Mouse (Mus musculus) lung, adult 2 months (tissue): ENCODE measurements at regions not wholly inside any gene's neighbourhood (a gene's known extent, or its start where the extent isn't known, plus 50 kb on each side); places are given as distances from the start of the nearest gene placed in this dataset.

Experiments used
- DNase-seq: peaks from one replicate; pipeline ENCODE4 v3.0.0; 2022
- H3K4me1 ChIP-seq: fragments of 200-500 bp; 2 replicates; pipeline ENCODE4 v1.6.1; 2011; ENCODE audit warnings: low read length; ENCODE audit not compliant: control insufficient read depth, insufficient read depth
- H3K4me3 ChIP-seq: fragments of 200-500 bp; replicated peaks from 2 replicates; pipeline ENCODE3; 2011; ENCODE audit warnings: low read depth, mild to moderate bottlenecking, control low read depth, low read length; ENCODE audit errors: extremely low read depth
- CTCF ChIP-seq: fragments of 200-500 bp; IDR thresholded peaks from 2 replicates; pipeline ENCODE4 v1.5.1; 2011; ENCODE audit warnings: mild to moderate bottlenecking, low read length, control low read depth; ENCODE audit not compliant: insufficient read depth
- POLR2A ChIP-seq: fragments of 200-500 bp; IDR thresholded peaks from 2 replicates; pipeline ENCODE4 v1.6.1; 2011; ENCODE audit warnings: low read depth, mild to moderate bottlenecking, control low read depth, low read length, borderline replicate concordance; ENCODE audit errors: extremely low read depth
- WGBS: fragments of 180-500 bp; shearing (Covaris S2); methylation state at CpG from one replicate; pipeline ENCODE4 v1.1.7; 2018; 5-methylcytosine and 5-hydroxymethylcytosine counted together

DNA sequence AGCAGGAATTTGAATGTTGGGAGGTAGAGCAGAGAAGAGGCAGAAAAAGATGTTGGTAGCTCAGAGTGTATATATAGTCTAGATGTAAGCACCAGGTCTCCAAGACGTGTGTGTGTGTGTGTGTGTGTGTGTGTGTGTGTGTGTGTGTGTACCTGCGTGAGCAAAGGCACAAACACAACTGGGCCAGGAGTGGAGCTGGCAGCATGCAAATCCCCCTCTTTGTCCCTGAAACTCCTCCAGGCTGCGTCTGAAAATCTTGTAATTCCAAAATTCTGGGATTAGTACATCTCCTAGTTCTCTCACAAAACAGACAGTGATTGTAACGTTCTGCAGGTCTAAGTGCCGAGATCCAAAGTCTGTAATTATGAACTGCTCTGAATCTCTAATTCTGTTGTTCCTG lies 137.8 kb upstream of the Gm12830 start:
- WGBS = 81% methylated on average over 5 of the region's 5 CpGs
- TF ChIP-seq POLR2A (no peak), CTCF (no peak)
- H3K4me3 ChIP-seq = no peak overlapping the region
- DNase-seq = no peak
- no peaks in the 10 kb centered on the region for H3K4me1 ChIP-seq

DNA sequence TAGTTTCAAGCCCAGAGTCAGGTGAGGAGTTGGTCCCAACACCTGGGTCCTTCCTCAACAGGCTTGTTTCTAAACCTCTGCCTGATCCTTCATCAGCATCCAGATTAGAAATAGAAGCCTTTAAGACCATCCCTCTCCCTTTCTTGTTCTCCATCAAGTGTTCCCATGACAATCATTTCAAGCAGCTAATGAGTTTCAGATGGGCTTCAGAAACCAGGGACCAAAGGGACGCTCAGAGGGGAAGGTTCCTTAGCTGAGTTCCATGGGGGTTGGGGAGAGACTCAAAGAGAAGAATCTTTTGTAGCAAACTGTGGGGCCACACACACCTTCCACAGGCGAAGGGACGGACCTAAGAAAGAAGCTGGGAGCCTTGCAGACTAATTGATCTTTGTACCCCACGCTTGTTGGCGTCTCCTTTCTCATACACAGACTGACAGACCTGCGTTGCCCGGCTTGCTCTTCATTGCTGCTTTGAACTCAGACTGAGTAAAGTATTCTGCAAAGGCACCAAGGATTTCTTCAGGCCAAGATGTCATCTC lies 136.6 kb upstream of the Gm12830 start:
- 81% methylated on average over 7 of the region's 7 CpGs for WGBS
- Histone ChIP-seq H3K4me1 (no peaks in the 10 kb centered on the region), H3K4me3 (no peak overlapping the region)
- no peak for DNase-seq
- no peak for TF ChIP-seq POLR2A
- no peak for TF ChIP-seq CTCF

DNA sequence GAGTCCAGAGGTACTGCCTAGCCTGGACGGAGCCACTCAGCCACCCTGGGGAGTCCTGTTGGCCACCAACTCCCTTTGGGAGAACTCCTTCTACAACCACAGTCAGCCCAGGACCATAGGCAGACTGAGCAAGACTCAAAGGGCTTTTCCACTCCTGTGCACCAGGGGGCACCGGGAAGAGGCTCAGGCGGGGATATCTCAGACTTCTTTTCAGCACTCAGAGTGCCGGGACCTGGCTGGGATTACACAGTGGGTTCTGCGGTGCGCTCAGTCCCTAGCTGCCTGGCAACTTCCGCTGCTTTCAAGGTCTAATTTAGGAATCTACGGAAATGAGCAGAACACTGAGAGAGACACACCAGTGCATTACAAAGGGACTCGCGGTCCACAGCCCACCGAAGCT lies 136.1 kb upstream of the Gm12830 start:
- TF ChIP-seq CTCF (peak; percentile 57), POLR2A (no peak)
- no peaks in the 10 kb centered on the region for H3K4me1 ChIP-seq
- DNase-seq = peak; percentile 9
- 14% methylated on average over 11 of the region's 11 CpGs for WGBS
- H3K4me3 ChIP-seq = no peak overlapping the region

- TF ChIP-seq CTCF (no peak), POLR2A (no peak)
- no peak for DNase-seq
- WGBS = 68% methylated on average over 4 of the region's 4 CpGs
- H3K4me1 ChIP-seq = no peaks in the 10 kb centered on the region
- no peak overlapping the region for H3K4me3 ChIP-seq
These were observed 135.4 kb upstream of the Gm12830 start for GRCm38 (mm10) chr4:114686091-114686490.

DNA sequence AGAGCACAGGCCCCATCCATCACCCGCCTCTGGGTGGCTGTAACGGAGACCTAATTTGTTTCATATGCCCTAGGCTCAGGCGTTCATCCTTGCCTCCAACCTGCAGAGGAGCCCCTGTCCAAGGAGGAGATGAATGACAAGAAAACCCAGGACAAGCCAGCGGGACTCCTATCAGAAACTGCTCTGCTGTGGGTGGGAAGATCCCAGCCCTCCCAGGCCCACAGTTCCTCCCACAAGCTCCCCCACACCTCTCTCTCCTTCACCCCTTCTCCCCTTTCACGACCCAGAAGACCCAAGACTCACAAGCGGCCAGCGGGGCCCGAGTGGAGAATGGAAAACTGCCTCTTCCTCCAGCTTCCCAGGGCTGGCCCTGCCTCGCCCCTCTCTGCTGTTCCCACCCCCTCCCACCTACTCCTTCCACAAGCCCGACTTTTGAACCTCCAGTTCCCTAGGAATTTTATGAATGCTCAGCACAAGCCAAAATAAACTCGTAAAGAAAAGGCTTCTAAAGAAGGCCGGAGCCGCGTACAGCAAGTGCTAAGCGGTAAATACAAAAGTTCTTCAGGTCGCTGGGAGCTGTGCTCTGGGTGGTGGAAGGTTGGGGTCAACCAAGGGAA lies 133.1 kb upstream of the Gm12830 start:
- peak; percentile 12 for DNase-seq
- no peak for TF ChIP-seq CTCF
- TF ChIP-seq POLR2A = no peak
- Histone ChIP-seq H3K4me1 (no peaks in the 10 kb centered on the region), H3K4me3 (no peak overlapping the region)
- WGBS = 28% methylated on average over 16 of the region's 16 CpGs

GRCm38 (mm10) chr4:114688973-114689371 lies 132.6 kb upstream of the Gm12830 start:
- WGBS = 64% methylated on average over 6 of the region's 6 CpGs
- TF ChIP-seq CTCF = peak; percentile 56
- TF ChIP-seq POLR2A = no peak
- DNase-seq = no peak
- Histone ChIP-seq H3K4me1 (no peaks in the 10 kb centered on the region), H3K4me3 (no peak overlapping the region)

- Histone ChIP-seq H3K4me3 (no peak overlapping the region), H3K4me1 (no peaks in the 10 kb centered on the region)
- 49% methylated on average over 4 of the region's 4 CpGs for WGBS
- TF ChIP-seq POLR2A (no peak), CTCF (no peak)
- DNase-seq = no peak
These were observed 115.9 kb upstream of the Gm12830 start for GRCm38 (mm10) chr4:114705586-114705985.

DNA sequence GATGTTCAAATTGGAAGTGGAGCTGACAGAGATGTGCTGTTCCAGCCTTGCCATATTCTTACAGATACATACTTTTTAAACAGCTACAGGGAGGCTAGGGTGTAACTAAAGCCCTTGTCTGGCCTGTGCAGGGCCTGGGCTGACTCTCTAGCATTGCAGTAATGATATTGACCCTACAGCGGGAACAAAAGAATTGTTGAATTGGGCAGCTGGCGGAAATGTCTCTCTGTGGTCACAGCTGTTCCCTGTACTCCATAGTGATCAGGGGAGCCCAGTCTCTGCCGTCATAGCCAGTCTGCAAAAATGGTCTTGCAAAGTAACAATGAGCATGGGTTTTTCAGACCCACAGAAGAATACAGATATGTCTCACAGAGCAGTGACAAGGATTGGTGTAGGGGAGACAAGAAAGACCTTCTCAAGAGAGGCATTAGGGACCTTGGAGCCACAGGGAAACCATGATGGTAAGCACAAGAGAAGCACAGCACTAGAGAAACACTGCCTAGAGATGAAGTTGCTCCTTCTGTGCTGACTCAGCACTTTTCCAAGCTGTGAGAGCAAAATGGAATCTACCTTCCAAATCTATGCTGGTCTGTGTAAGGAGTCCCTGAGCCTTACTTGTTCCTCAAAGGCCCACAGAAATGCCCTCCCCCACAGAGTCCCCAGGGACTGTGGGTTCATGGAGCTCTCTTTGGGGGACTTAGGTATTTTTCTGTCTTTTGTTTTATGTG lies 111.2 kb upstream of the Gm12830 start:
- no peak overlapping the region for H3K4me3 ChIP-seq

DNA sequence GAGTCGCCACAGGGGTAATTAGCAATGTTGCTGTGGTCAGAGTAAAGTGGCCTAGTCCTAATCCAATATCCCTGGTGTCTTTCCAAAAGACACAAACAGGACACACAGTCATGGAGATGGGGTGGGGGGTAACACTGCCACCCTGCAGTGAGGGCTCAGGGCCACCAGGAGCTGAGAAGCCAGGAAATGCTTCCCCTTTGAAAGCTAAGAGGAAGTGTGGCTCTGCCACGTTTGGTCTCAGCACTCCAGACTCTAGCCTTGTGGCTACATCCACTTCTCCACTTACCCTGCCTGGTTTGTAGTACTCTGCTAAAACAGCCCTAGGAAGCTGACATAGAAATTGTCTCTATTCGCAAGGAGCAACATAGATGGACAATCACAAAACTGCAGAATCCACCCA lies 110.4 kb upstream of the Gm12830 start:
- 70% methylated on average over 3 of the region's 3 CpGs for WGBS
- no peaks in the 10 kb centered on the region for H3K4me1 ChIP-seq
- no peak overlapping the region for H3K4me3 ChIP-seq
- DNase-seq = no peak
- TF ChIP-seq POLR2A (no peak), CTCF (no peak)

More for the DNA sequence above, 111.2 kb upstream of the Gm12830 start:
- 85% methylated on average over 3 of the region's 3 CpGs for WGBS
- no peak for DNase-seq
- no peaks in the 10 kb centered on the region for H3K4me1 ChIP-seq
- no peak for TF ChIP-seq CTCF
- no peak for TF ChIP-seq POLR2A
